ENCODE assay signal across 20 mouse cellular contexts in the genomic region with DNA sequence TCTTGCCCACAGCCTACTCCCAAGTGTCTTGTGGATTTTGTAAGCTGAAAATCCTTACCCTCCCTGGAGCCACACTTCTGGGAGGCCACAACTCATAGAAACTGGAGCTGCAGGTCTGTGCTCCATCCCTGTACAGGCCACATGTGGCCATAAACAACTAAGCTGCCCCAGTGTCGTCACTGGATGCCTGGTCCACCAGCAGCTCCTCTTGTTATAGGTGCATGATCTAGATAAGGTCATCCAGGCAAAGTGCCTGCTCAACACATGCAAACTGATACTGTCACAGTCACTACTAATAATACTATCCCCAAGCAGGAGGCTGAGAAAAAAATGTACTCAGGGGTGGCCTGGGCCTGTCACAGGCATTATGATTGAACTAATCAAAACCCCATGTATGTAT. TPM values are rescaled to one million over a fixed set of nuclear protein-coding genes. Genes with fewer than 3 reads are reported as not detected.
DNase-seq lines count a peak whose midpoint lies in the region; ATAC-seq and TF ChIP-seq lines count a peak whose summit lies in the region.
"Had no signal": no experiment of that assay in that cellular context is flagged by ENCODE, and none has a peak within 500 bp of the region (broad histone marks: within the 10 kb centered on the region; RNA-seq: fewer than 3 reads in every experiment).

No protein-coding gene starts in this region.

- DNase-seq in gastrocnemius, adult 2 months, result peak; percentile 66
- DNase-seq in gastrocnemius, postnatal 14 days, result no peak
- peak; percentile 87 for DNase-seq in skeletal muscle tissue, adult 2 months (ENCODE audit: low read depth, low spot score)
- DNase-seq in left cerebral cortex, postnatal 36 days (ENCODE audit: low spot score in 2 of 2), result no peak
- DNase-seq: adrenal gland, adult 8-10 months; adrenal gland, postnatal 14 days; adrenal gland, postnatal 36 days; cerebellum, adult 11-12 months; cerebellum, adult 2 months; cerebellum, adult 9-10 months; cerebellum, postnatal 10 days; cerebellum, postnatal 25 days had no signal

- TF ChIP-seq CTCF in gastrocnemius, adult 2 months (IDR thresholded peaks at IDR 0.05), result no peak

- H3K4me3 ChIP-seq in gastrocnemius, adult 2 months, result no peak overlapping the region
- H3K4me3 ChIP-seq: embryonic facial prominence, embryonic 10.5 days; embryonic facial prominence, embryonic 12.5 days; erythroblast, embryonic 14.5 days; forebrain, embryonic 10.5 days; forebrain, embryonic 12.5 days had no signal

- intact Hi-C loops in gastrocnemius, adult 2 months (cut with DNase I), result loop anchor here (10.0 kb wide), 1 partner anchor 216 kb away; no protein-coding TSS in a partner anchor
- intact Hi-C loops in gastrocnemius, postnatal 14 days (cut with DNase I; ENCODE audit: low total_unique reads), result loop anchor here (10.0 kb wide), 1 partner anchor 66 kb away; no protein-coding TSS in a partner anchor
- intact Hi-C loops in left cerebral cortex, postnatal 36 days (cut with DNase I), result no loop called here

- 0 out of 2 replicates have a peak, but pooled peaks have one; percentile 15 for ATAC-seq in erythroblast, adult 5-6 weeks (replicated peaks; ENCODE audit: low FRiP score, poor library complexity, severe bottlenecking)
- ATAC-seq: forebrain, embryonic 14.5 days; forebrain, embryonic 16.5 days had no signal

- peak overlapping the region; percentile 89 for H3K27ac ChIP-seq in gastrocnemius, adult 2 months
- H3K27ac ChIP-seq: embryonic facial prominence, embryonic 10.5 days; embryonic facial prominence, embryonic 12.5 days; forebrain, embryonic 10.5 days; forebrain, embryonic 12.5 days had no signal

RNA-seq across cellular contexts. Expression of gene Nup210, which starts 48.1 kb away (rescaled TPM):
- 10 to 100 TPM; 18.8 to 31.7 TPM for total RNA-seq in gastrocnemius, adult 2 months (2021)
- total RNA-seq in gastrocnemius, postnatal 14 days (2021), result 10 to 100 TPM; 16.9 to 18.1 TPM
- 45.3 and 64.8 TPM in 2 replicates for total RNA-seq in erythroblast, adult 5-6 weeks (2015; ENCODE audit: low replicate concordance)
- 56.8 and 60.8 TPM in 2 replicates for total RNA-seq in erythroblast, adult 5-6 weeks (2017; ENCODE audit: low replicate concordance)
- 10 to 100 TPM; 24.8 to 27.7 TPM for total RNA-seq in left cerebral cortex, postnatal 36 days (2021)

Comparison
In these comparisons a context has a peak if more than half of its experiments do, and no peak if none do; other contexts are left out.
1. DNase-seq: peak in gastrocnemius, adult 2 months (single experiment) and skeletal muscle tissue, adult 2 months (single experiment); none in gastrocnemius, postnatal 14 days (single experiment) and left cerebral cortex, postnatal 36 days (0 of 2).